Mouse (Mus musculus) hindbrain, embryonic 16.5 days (tissue): ENCODE results near the gene Zfp105. TPM values are rescaled to one million over a fixed set of nuclear protein-coding genes. Genes with fewer than 3 reads are reported as not detected.

Experiments used
- ATAC-seq: fragments of 200-750 bp; cut with Nextera tagmentation; 2 replicates; pipeline ENCODE4 v1.8.0; 2017; ENCODE audit warnings: moderate TSS enrichment, moderate library complexity
- H3K27ac ChIP-seq: fragments of 300-500 bp; sonication (generic); 2 replicates; pipeline ENCODE4 v1.5.1; 2014; ENCODE audit warnings: low read depth, mild to moderate bottlenecking, control low read depth, low read length, moderate library complexity
- H3K27me3 ChIP-seq: fragments of 300-500 bp; sonication (generic); replicated peaks from 2 replicates; pipeline ENCODE4 v1.6.1; 2014; ENCODE audit warnings: low read length; ENCODE audit not compliant: control insufficient read depth, insufficient read depth
- H3K36me3 ChIP-seq: fragments of 300-500 bp; sonication (generic); 2 replicates; pipeline ENCODE4 v1.6.1; 2014; ENCODE audit warnings: mild to moderate bottlenecking, low read length, moderate library complexity, mixed read lengths; ENCODE audit not compliant: control insufficient read depth, insufficient read depth
- H3K4me1 ChIP-seq: fragments of 300-500 bp; sonication (generic); 2 replicates; pipeline ENCODE4 v1.6.1; 2014; ENCODE audit warnings: low read depth, low read length; ENCODE audit not compliant: control insufficient read depth, insufficient read depth
- H3K4me2 ChIP-seq: fragments of 300-500 bp; sonication (generic); 2 replicates; pipeline ENCODE4 v1.6.1; 2014; ENCODE audit warnings: mild to moderate bottlenecking, low read length, control low read depth, moderate library complexity
- H3K4me3 ChIP-seq: fragments of 300-500 bp; sonication (generic); 2 replicates; pipeline ENCODE4 v1.5.1; 2014; ENCODE audit warnings: mild to moderate bottlenecking, low read length, control low read depth, moderate library complexity
- H3K9ac ChIP-seq: fragments of 300-500 bp; sonication (generic); 2 replicates; pipeline ENCODE4 v1.6.1; 2014; ENCODE audit warnings: low read depth, mild to moderate bottlenecking, control low read depth, low read length, moderate library complexity
- H3K9me3 ChIP-seq: fragments of 300-500 bp; sonication (generic); 2 replicates; pipeline ENCODE4 v1.6.1; 2014; ENCODE audit warnings: mild to moderate bottlenecking, low read length, moderate library complexity; ENCODE audit not compliant: control insufficient read depth
- whole genome bisulfite sequencing: fragments of 180-500 bp; shearing (Covaris S2); extraction: QIAGEN DNeasy Blood & Tissue Kit; methylation state at CpG from one replicate; pipeline ENCODE4 v1.1.7; 2014; 5-methylcytosine and 5-hydroxymethylcytosine counted together
- polyA plus RNA-seq: library from polyadenylated mRNA; unstranded; fragments of >200 nt; fragmentation: Nextera tagmentation; extraction: Ambion mirVana; gene quantifications from 2 replicates; pipeline ENCODE4 v1.2.1, GENCODE M21; 2015

The Zfp105 gene
- polyA plus RNA-seq, result 14.4 and 18.0 TPM in 2 replicates

DNA sequence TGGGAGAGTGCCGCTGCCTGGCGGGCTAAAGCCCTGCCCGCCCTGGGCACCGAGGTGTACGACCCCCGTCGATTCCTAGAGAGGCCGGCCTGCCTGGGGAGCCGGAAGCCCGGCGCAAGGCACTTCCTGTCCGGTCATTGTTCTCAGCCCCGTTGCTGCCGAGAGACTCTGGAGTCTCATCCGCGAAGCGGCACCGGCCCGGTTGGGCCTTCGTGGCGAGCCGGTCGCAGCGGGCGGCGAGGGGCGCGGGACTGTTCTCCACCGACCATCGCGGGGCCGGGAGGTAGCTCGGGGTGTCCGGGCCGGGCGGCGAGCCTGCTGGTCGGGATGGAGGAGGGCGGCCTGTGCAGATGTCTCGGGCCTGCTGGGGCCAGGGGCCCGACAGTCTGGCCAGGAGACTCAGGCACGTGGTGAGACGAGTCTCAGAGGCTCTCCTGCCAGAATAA lies at the start of gene Zfp105:
Gene Zfp105, plus strand, starts transcription at position 137 of the 446 bp plus-strand sequence.
- H3K27me3 ChIP-seq, result no peaks in the 10 kb centered on the region; the same call in 1 of the 2 replicates
- under 1% methylated on average over 43 of the region's 43 CpGs for WGBS
- no peaks in the 10 kb centered on the region for H3K9me3 ChIP-seq
- peak within 1 kb of the TSS; percentile 90 for H3K9ac ChIP-seq
- H3K4me2 ChIP-seq, result peak within 1 kb of the TSS; percentile 63
- peak within 1 kb of the TSS; percentile 84 for H3K27ac ChIP-seq
- ATAC-seq, result peak; percentile 99
- H3K36me3 ChIP-seq, result peaks cover 28% of the 10 kb centered on the region
- peaks cover 3% of the 10 kb centered on the region for H3K4me1 ChIP-seq
- peak within 1 kb of the TSS; percentile 75 for H3K4me3 ChIP-seq

DNA sequence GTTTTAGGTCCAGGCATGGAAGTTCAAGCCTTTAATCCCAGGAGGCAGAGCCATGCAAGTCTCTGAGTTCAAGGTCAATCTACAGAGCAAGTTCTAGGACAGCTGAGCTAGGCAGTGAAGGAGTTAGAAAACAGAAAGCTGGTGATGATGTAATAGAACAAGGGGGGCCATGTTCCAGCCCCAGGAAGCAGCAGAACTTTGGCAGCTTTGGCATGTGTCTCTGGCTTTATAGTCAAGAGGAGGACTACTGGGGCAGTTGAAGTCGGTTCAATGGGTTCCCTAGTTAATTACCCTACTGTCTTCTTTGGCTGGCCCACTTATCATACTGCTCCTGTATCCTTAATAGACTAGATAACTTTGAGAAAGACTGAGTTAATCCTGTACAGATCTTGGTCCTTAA lies 48.2 kb upstream of the Zfp105 start:
- Histone ChIP-seq H3K4me1 (no peaks in the 10 kb centered on the region), H3K36me3 (no peaks in the 10 kb centered on the region), H3K4me2 (no peak overlapping the region), H3K27me3 (no peaks in the 10 kb centered on the region), H3K9ac (no peak overlapping the region), H3K4me3 (no peak overlapping the region), H3K9me3 (no peaks in the 10 kb centered on the region), H3K27ac (no peak overlapping the region)
- 50% methylated on average over 1 of the region's 1 CpGs for WGBS
- ATAC-seq, result no peak

DNA sequence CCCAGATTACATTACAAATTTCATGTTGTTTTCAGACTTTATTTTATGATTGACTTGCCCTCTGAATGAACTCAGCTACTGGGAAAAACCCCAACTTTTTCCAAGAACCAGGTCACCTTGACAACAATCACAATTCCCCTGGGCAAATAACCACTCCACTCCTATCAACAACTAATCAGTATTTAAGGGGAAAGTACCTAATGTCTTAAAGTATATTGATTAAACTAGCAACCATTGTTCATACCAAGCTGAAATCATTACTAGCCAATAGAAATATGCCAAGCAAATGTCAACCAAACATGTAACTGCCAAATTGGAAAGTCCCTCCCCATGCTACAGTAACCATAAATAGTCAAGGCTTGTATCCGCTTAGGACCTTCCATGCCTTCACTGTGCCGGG lies 47.7 kb upstream of the Zfp105 start:
- no peak overlapping the region for H3K4me2 ChIP-seq
- 96% methylated on average over 2 of the region's 2 CpGs for WGBS
- no peak for ATAC-seq
- H3K36me3 ChIP-seq, result no peaks in the 10 kb centered on the region
- no peaks in the 10 kb centered on the region for H3K4me1 ChIP-seq
- H3K27me3 ChIP-seq, result no peaks in the 10 kb centered on the region
- H3K9me3 ChIP-seq, result no peaks in the 10 kb centered on the region
- no peak overlapping the region for H3K4me3 ChIP-seq
- H3K27ac ChIP-seq, result no peak overlapping the region
- no peak overlapping the region for H3K9ac ChIP-seq

DNA sequence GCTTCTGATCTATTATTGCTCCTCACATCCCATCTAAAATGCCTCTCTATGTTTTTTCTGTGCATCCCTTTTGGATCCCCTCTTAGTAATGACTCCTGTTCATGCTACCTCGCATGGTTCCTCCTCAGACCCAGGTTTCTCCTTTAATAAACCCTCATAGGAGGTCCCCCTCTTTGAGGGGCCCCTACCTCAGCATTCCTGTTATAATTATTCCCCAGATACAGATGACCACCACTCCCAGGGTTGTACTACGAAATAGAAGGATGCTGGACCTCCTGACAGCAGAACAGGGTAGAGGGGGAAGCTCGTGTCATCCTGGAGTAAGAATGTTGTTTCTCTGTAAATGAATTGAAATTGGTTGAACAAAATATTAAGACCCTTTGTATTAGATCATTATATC lies 37.5 kb upstream of the Zfp105 start, which contains the start of gene Zkscan7:
Gene Zkscan7, plus strand, starts transcription at position 301 of the 400 bp plus-strand sequence.
- Histone ChIP-seq H3K9ac (no peak within 1 kb of the TSS), H3K4me3 (peak within 1 kb of the TSS; percentile 64), H3K27ac (no peak within 1 kb of the TSS), H3K4me2 (peak within 1 kb of the TSS; percentile 89), H3K9me3 (no peaks in the 10 kb centered on the region; the same call in 1 of the 2 replicates), H3K36me3 (no peaks in the 10 kb centered on the region; the same call in 1 of the 2 replicates), H3K4me1 (peaks cover 8% of the 10 kb centered on the region), H3K27me3 (no peaks in the 10 kb centered on the region)
- no peak for ATAC-seq
- 88% methylated on average over 3 of the region's 3 CpGs for WGBS

DNA sequence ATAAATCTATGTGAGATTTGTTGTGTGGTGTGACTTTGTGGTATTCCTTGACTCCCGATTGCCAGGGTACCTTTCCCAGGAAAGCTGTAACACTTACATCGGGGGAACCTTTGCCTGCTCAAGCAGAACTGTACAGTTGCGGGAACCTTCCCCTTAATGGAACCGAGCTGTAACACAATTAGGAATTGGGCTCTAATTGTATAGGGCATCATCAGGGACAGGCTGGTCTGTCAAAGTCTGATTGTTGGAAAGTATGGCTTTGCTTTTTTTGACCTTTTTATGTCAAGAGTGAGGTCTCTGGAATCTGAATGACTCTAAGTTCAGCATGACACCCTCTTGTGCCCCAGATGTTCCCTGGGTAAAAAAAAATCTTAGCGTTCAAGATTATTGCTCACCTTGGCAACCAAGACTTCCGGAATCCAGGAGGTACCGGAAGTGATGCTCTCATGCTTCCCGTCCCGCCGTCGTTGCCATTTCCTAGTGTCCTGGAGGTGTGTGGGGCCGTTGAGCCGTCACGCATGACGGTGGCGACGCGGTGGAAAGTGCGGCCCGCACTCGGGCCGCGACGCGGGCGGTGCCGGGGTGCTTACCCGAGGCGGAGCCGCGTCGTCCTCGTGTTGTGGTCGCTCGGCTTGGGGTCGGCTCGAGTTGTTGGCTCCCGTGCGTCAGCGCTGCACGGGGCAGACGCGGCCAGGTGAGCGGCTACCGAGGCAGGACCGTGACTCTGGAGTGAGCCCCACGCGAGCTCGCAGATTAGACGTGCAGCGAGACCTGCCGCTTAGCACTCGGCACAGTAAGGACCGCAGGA lies 36.3 kb upstream of the Zfp105 start:
- Histone ChIP-seq H3K4me3 (peak overlapping the region; percentile 64), H3K9me3 (no peaks in the 10 kb centered on the region; the same call in 1 of the 2 replicates), H3K27ac (peak overlapping the region; percentile 53), H3K27me3 (no peaks in the 10 kb centered on the region), H3K9ac (peak overlapping the region; percentile 81), H3K4me2 (peak overlapping the region; percentile 89), H3K4me1 (peaks cover 8% of the 10 kb centered on the region), H3K36me3 (peaks cover 2% of the 10 kb centered on the region; the same call in 1 of the 2 replicates)
- 7% methylated on average over 54 of the region's 54 CpGs for WGBS
- ATAC-seq, result peak; percentile 96

DNA sequence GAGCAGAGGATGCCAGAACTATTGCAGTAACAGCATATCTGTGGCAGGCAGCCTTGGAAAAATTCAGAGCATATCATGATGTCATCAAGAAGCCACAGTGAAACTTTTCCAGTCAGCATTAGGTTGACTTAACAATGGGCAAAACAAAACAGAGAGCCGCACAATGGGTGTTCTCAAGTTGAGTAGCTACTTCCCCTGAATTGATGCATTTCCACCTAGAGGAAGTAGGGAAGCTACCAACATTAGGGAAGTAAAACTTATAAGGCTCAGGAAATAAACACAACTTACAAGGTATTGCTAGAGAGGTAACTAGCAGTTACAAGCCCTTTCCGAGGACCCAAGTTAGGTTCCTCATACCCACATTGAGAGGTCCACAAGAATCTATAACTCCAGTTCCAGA lies 21.8 kb upstream of the Zfp105 start:
- no peak for ATAC-seq
- WGBS, result 94% methylated on average over 2 of the region's 2 CpGs
- H3K36me3 ChIP-seq, result peaks cover 6% of the 10 kb centered on the region
- H3K9ac ChIP-seq, result no peak overlapping the region
- peaks cover under 1% of the 10 kb centered on the region for H3K9me3 ChIP-seq
- no peak overlapping the region for H3K4me3 ChIP-seq
- H3K4me1 ChIP-seq, result peaks cover 12% of the 10 kb centered on the region
- H3K4me2 ChIP-seq, result no peak overlapping the region
- no peaks in the 10 kb centered on the region for H3K27me3 ChIP-seq
- no peak overlapping the region for H3K27ac ChIP-seq

DNA sequence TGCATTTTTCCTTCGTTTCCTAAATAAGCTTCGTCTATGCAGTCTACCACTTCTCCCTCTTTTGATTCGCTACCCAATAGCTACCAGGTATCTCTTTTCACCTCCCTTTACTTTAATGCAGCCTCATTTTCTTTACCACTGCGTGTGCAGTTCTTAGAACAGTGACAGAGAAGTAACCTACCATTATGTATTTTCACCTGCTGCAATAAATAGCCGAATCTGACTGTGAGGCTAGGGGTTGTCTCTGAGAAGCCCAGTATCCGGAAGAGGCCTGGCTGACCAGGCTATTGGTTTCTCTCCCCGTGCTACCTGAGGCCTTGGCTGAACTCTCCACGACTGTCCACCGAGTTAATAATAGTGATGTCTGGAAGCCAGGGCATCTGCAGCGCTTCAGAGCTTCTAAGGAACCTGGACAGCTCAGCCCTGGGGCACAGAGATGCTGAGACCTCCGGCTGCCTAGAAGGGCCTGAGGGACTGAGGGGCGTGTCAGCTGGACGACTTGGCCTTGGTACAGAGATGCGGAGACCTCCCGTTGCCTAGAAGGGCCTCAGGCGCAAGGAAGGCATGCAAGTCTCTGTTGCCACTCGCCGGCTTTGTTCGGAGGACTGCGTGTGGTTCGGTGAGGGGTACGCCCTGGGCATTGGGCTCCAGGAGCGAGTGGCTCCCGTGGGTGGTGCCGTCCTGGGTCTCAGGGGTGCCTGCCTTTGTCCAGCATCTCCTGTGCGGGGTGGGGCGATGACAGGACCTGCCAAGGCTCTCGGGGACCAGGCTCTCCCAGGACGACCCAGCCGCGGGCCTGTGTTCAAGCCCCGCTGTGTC lies 19.9 kb upstream of the Zfp105 start:
- ATAC-seq, result peak; percentile 99
- Histone ChIP-seq H3K4me3 (peak overlapping the region; percentile 55), H3K9ac (peak overlapping the region; percentile 75), H3K27ac (peak overlapping the region; percentile 20; the same call in 1 of the 2 replicates), H3K4me2 (peak overlapping the region; percentile 70), H3K36me3 (peaks cover 10% of the 10 kb centered on the region), H3K4me1 (peaks cover 12% of the 10 kb centered on the region), H3K27me3 (no peaks in the 10 kb centered on the region), H3K9me3 (no peaks in the 10 kb centered on the region)
- WGBS, result 13% methylated on average over 32 of the region's 32 CpGs

DNA sequence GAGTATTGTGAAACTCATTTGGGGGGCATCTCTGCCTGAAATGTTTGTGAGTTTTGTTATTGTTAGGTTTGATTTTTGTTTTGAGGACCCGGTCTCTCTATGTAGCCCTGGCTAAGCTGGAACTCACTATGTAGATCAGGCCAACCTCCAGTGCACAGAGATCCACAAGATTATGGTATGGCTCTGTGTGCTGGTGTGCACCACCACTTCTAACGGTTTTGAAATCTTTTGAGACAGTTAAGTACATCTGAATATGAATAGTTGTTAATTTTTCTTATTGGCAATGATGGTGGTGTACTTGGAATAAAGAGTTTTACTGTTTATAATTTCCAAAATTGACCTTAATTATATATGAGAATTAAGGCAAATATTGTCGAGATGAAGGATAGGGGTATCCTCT lies 436 bp upstream of the Zfp105 start:
- Histone ChIP-seq H3K9ac (peak overlapping the region; percentile 90), H3K4me1 (peaks cover 3% of the 10 kb centered on the region), H3K27ac (no peak overlapping the region), H3K9me3 (no peaks in the 10 kb centered on the region), H3K27me3 (peaks cover 2% of the 10 kb centered on the region; the same call in 1 of the 2 replicates), H3K36me3 (peaks cover 23% of the 10 kb centered on the region), H3K4me3 (peak overlapping the region; percentile 75), H3K4me2 (peak overlapping the region; percentile 63)
- ATAC-seq, result no peak
- WGBS, result 27% methylated on average over 3 of the region's 3 CpGs

DNA sequence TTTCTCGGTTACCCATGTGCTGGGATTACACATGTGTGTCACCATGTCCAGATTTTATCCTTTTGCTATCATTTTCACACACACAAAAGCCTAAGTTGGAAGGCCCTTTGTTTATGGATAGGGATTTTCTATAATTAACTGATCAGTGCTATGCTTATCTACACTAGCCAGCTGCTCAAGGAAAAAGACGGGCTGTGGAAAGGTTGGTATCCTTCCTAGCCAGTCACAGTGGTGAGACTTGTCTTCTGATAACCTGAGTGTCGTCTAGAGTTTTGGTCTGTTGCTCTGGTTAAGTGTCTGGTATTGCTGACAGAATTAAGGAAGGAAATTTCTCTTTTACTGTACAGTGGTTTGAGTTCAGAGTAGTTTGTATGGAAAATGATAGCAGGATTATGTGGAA lies 6.0 kb downstream of the Zfp105 start:
- 94% methylated on average over 3 of the region's 3 CpGs for WGBS
- no peaks in the 10 kb centered on the region for H3K27me3 ChIP-seq
- H3K4me1 ChIP-seq, result peaks cover under 1% of the 10 kb centered on the region
- no peak overlapping the region for H3K4me2 ChIP-seq
- H3K36me3 ChIP-seq, result peaks cover 60% of the 10 kb centered on the region
- H3K27ac ChIP-seq, result no peak overlapping the region
- no peak overlapping the region for H3K4me3 ChIP-seq
- H3K9ac ChIP-seq, result no peak overlapping the region
- no peaks in the 10 kb centered on the region for H3K9me3 ChIP-seq
- ATAC-seq, result no peak
